8 mouse cellular contexts compared by ENCODE assay signal in the genomic region with DNA sequence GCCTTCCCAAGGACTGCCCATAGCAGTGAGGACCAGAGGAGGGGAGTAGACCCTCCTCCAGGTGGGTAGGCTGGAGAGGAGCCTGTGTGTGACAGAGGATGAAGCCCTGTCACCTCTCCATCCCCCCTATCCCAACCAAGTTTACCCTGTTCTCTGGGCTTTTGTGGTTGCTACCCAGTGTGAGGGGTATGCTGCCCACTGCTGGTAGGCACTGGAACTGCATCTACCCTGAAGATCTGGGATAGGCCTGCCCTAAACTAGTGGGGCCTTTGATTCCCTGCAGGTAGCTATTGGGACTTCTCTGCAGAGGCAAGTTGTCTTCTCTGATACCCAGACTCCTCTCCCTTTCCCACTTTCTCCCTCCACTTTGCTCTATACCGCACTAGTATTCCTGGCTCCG. TPM values are rescaled to one million over a fixed set of nuclear protein-coding genes. Genes with fewer than 3 reads are reported as not detected.
A peak's percentile ranks its signal among the peaks of the same experiment; 100 is the strongest.
DNase-seq lines count a peak whose midpoint lies in the region; ATAC-seq and TF ChIP-seq lines count a peak whose summit lies in the region.

No protein-coding gene starts in this region.

- no peak; the same call in 1 of the 2 replicates for ATAC-seq in hindbrain, embryonic 12.5 days (ENCODE audit: low FRiP score)
- 0 out of 2 replicates have a peak, but pooled peaks have one; percentile 40 for ATAC-seq in heart, postnatal 0 days (ENCODE audit: insufficient read depth, low read depth)

- H3K4me3 ChIP-seq in hindbrain, embryonic 10.5 days: no peak overlapping the region
- no peak overlapping the region for H3K4me3 ChIP-seq in hindbrain, embryonic 12.5 days
- no peak overlapping the region for H3K4me3 ChIP-seq in heart, postnatal 0 days (ENCODE audit: low read depth, low read length)

- H3K9me3 ChIP-seq in hindbrain, embryonic 10.5 days: no peaks in the 10 kb centered on the region
- no peaks in the 10 kb centered on the region for H3K9me3 ChIP-seq in hindbrain, embryonic 12.5 days (replicated peaks)
- no peaks in the 10 kb centered on the region for H3K9me3 ChIP-seq in heart, postnatal 0 days (replicated peaks; ENCODE audit: control insufficient read depth, low read length)

- intact Hi-C loops in left cerebral cortex, postnatal 25 days (cut with DNase I): no loop called here

- no peaks in the 10 kb centered on the region for H3K36me3 ChIP-seq in hindbrain, embryonic 10.5 days
- H3K36me3 ChIP-seq in hindbrain, embryonic 12.5 days: no peaks in the 10 kb centered on the region
- no peaks in the 10 kb centered on the region; the same call in 1 of the 2 replicates for H3K36me3 ChIP-seq in heart, postnatal 0 days (replicated peaks; ENCODE audit: control insufficient read depth, insufficient read depth, low read length)

- TF ChIP-seq CTCF in heart, postnatal 0 days (IDR thresholded peaks at IDR 0.05; ENCODE audit: low read depth): peak; percentile 99

- TF ChIP-seq EP300 in heart, postnatal 0 days (IDR thresholded peaks at IDR 0.05; ENCODE audit: low read depth): no peak

- peak; percentile 82 for DNase-seq in hindbrain, embryonic 10.5 days (ENCODE audit: low spot score)
- DNase-seq in T-cell, adult 2 months (ENCODE audit: low spot score): peak; percentile 41
- DNase-seq in embryo, embryonic 10 days (ENCODE audit: low spot score): peak; percentile 85
- peak; percentile 41 for DNase-seq in heart, postnatal 0 days (ENCODE audit: low spot score)
- peak; percentile 60 to 69 for DNase-seq in left cerebral cortex, postnatal 25 days (ENCODE audit: low spot score in 2 of 2)
- DNase-seq in naive thymus-derived CD4-positive, alpha-beta T cell, adult 2 months (ENCODE audit: low read depth): peak; percentile 73
- peak; percentile 23 to 68 for DNase-seq in thymus, postnatal 10 days (ENCODE audit: low spot score in 2 of 2)

- no peak overlapping the region for H3K27ac ChIP-seq in hindbrain, embryonic 10.5 days
- no peak overlapping the region for H3K27ac ChIP-seq in hindbrain, embryonic 12.5 days
- H3K27ac ChIP-seq in heart, postnatal 0 days (ENCODE audit: low read depth): no peak overlapping the region

- peaks cover 26% of the 10 kb centered on the region for H3K4me1 ChIP-seq in hindbrain, embryonic 10.5 days (replicated peaks)
- H3K4me1 ChIP-seq in hindbrain, embryonic 12.5 days: peaks cover 3% of the 10 kb centered on the region; the same call in 1 of the 2 replicates
- H3K4me1 ChIP-seq in heart, postnatal 0 days (ENCODE audit: control insufficient read depth, insufficient read depth): no peaks in the 10 kb centered on the region

- H3K9ac ChIP-seq in hindbrain, embryonic 12.5 days: no peak overlapping the region
- no peak overlapping the region for H3K9ac ChIP-seq in heart, postnatal 0 days (replicated peaks; ENCODE audit: low read depth, low read length)

- peaks cover 42% of the 10 kb centered on the region for H3K27me3 ChIP-seq in hindbrain, embryonic 10.5 days (ENCODE audit: insufficient read depth, poor library complexity, severe bottlenecking)
- peaks cover 20% of the 10 kb centered on the region; the same call in 1 of the 2 replicates for H3K27me3 ChIP-seq in hindbrain, embryonic 12.5 days
- H3K27me3 ChIP-seq in heart, postnatal 0 days (ENCODE audit: control insufficient read depth, insufficient read depth, low read length): peaks cover 17% of the 10 kb centered on the region; the same call in 1 of the 2 replicates

- no peak overlapping the region for H3K4me2 ChIP-seq in hindbrain, embryonic 12.5 days (replicated peaks)
- H3K4me2 ChIP-seq in heart, postnatal 0 days (ENCODE audit: low read depth, low read length): no peak overlapping the region

- WGBS in hindbrain, embryonic 10.5 days: 53% methylated on average over 2 of the region's 2 CpGs
- 59% methylated on average over 2 of the region's 2 CpGs for WGBS in hindbrain, embryonic 12.5 days
- 79% methylated on average over 2 of the region's 2 CpGs for WGBS in heart, postnatal 0 days

RNA-seq across cellular contexts. Expression of a gene that starts 22.6 kb away (rescaled TPM):
- polyA plus RNA-seq in hindbrain, embryonic 10.5 days (2016; fragmentation: Nextera tagmentation; extraction: Ambion mirVana): 1.6 and 2.4 TPM in 2 replicates
- polyA plus RNA-seq in hindbrain, embryonic 12.5 days (2016; fragmentation: Nextera tagmentation; extraction: Ambion mirVana): 2.5 and 3.3 TPM in 2 replicates
- 28.4 and 45.3 TPM in 2 replicates for total RNA-seq in heart, postnatal 0 days (2014; rRNA removed; ENCODE audit: low replicate concordance)
- polyA plus RNA-seq in heart, postnatal 0 days (2015; fragmentation: Nextera tagmentation; extraction: Ambion mirVana): 2.3 and 2.5 TPM in 2 replicates
- 10 to 100 TPM; 36.9 to 39.3 TPM for total RNA-seq in left cerebral cortex, postnatal 25 days (2021)
